Mouse (Mus musculus) thymus, adult 2 months (tissue): ENCODE results near the gene Ankrd11.

Experiments used
- CTCF ChIP-seq: fragments of 200-500 bp; IDR thresholded peaks from 2 replicates; pipeline ENCODE4 v1.5.1; 2012; ENCODE audit warnings: mild to moderate bottlenecking, control low read depth, low read length, moderate library complexity, borderline replicate concordance; ENCODE audit not compliant: control insufficient read depth, poor library complexity, insufficient read depth; ENCODE audit errors: extremely low read depth
- POLR2A ChIP-seq: fragments of 200-500 bp; IDR thresholded peaks from 2 replicates; pipeline ENCODE4 v1.6.1; 2012; ENCODE audit warnings: mild to moderate bottlenecking, low read length, control low read depth, moderate library complexity; ENCODE audit not compliant: control insufficient read depth, poor library complexity, insufficient read depth; ENCODE audit errors: extremely low read depth

GRCm38 (mm10) chr8:122912150-122912549, 129.9 kb downstream of the Ankrd11 start:
- no peak for TF ChIP-seq CTCF
- TF ChIP-seq POLR2A: no peak
